Mouse (Mus musculus): ENCODE data around the gene Sco1.

Sco1 gene

GRCm38 (mm10) chr11:67100169-67100568 lies 47.7 kb downstream of the Sco1 start:
- in situ Hi-C loops (cut with MboI; ENCODE audit: low pct_unique_long_range_greater_than_20kb in 1 of 2, low sequenced_read_pairs in 2 of 2, unreplicated experiment in 1 of 2): loop anchor here in 1 of 2 experiments (25.0 kb wide), 1 partner anchor 537 kb away; no protein-coding TSS in a partner anchor

GRCm38 (mm10) chr11:67101713-67102112 lies 49.2 kb downstream of the Sco1 start:
- in situ Hi-C loops (cut with MboI; ENCODE audit: low pct_unique_long_range_greater_than_20kb in 1 of 2, low sequenced_read_pairs in 2 of 2, unreplicated experiment in 1 of 2): loop anchor here in 1 of 2 experiments (25.0 kb wide), 1 partner anchor 536 kb away; no protein-coding TSS in a partner anchor

DNA sequence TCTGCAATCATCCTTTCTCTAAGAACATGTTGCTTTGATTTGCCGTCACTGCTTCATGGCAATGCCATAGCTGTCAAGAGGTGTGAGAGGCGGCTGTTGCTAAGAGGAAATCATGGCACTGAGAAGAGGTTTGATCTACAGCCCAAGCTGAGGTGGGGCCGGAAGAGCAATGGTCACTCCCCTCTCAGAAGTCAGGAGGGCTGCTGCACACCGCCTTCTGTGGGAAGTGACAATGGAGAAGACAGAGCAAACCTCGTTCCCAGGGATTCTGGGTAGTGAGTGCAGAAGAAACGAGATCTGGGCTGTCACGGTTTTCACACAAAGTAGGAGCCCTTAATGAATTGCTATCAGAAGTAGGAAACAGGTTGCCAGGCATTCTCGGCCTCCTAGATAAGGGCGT lies 50.8 kb downstream of the Sco1 start:
- in situ Hi-C loops (cut with MboI; ENCODE audit: low pct_unique_long_range_greater_than_20kb in 1 of 2, low sequenced_read_pairs in 2 of 2, unreplicated experiment in 1 of 2): loop anchor here in 1 of 2 experiments (25.0 kb wide), 1 partner anchor 534 kb away; no protein-coding TSS in a partner anchor

GRCm38 (mm10) chr11:67104242-67104641 lies 51.8 kb downstream of the Sco1 start:
- in situ Hi-C loops (cut with MboI; ENCODE audit: low pct_unique_long_range_greater_than_20kb in 1 of 2, low sequenced_read_pairs in 2 of 2, unreplicated experiment in 1 of 2): loop anchor here in 1 of 2 experiments (25.0 kb wide), 1 partner anchor 533 kb away; no protein-coding TSS in a partner anchor

DNA sequence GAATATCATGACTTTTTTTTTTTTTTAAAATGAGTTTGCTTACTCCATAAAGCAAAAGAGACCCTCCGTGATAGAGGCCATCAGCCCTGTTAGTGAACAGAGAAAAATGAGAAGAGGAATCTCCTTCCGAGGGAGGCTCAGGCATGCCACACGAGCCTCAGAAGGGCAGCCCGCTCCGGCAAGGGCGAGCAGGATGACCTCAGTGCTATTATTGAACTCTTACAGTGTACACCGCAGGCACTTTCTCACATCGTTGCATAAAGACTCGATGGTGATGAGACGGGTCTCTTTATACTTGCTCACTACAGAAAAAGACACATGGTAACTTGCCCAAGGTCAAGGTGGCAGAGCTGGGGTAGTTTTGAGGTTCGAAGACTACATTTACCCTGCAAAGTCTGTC lies 52.2 kb downstream of the Sco1 start:
- in situ Hi-C loops (cut with MboI; ENCODE audit: low pct_unique_long_range_greater_than_20kb in 1 of 2, low sequenced_read_pairs in 2 of 2, unreplicated experiment in 1 of 2): loop anchor here in 1 of 2 experiments (25.0 kb wide), 1 partner anchor 533 kb away; no protein-coding TSS in a partner anchor

- in situ Hi-C loops (cut with MboI; ENCODE audit: low pct_unique_long_range_greater_than_20kb in 1 of 2, low sequenced_read_pairs in 2 of 2, unreplicated experiment in 1 of 2): loop anchor here in 1 of 2 experiments (25.0 kb wide), 1 partner anchor 532 kb away; no protein-coding TSS in a partner anchor
Observed at GRCm38 (mm10) chr11:67105689-67106088, 53.2 kb downstream of the Sco1 start.

DNA sequence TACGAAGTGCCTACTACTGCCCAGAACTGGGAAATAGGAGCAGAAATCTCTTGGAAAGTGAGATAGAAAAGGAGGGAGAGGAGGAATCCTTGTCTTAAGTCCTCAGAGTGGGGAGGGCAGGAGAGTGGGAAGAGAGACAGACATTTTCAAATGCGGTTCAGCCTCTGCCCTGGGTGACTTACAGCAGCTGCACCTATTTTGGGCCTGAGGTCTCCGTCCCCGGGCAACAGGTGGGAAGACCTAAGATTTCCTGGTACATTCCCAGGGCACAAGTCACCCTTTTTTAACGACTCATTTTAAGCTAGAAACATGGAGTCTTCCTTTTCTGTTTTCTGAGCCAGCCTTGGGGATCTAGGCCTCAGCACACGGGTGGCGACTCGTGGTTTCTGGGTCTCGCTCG lies 54.5 kb downstream of the Sco1 start:
- in situ Hi-C loops (cut with MboI; ENCODE audit: low pct_unique_long_range_greater_than_20kb in 1 of 2, low sequenced_read_pairs in 2 of 2, unreplicated experiment in 1 of 2): loop anchor here in 1 of 2 experiments (25.0 kb wide), 1 partner anchor 530 kb away; no protein-coding TSS in a partner anchor

- in situ Hi-C loops (cut with MboI; ENCODE audit: low pct_unique_long_range_greater_than_20kb in 1 of 2, low sequenced_read_pairs in 2 of 2, unreplicated experiment in 1 of 2): loop anchor here (5.0 to 25.0 kb wide), 4 partner anchors 237 to 534 kb away; no protein-coding TSS in a partner anchor
Observed at GRCm38 (mm10) chr11:67110168-67110948, 57.9 kb downstream of the Sco1 start.

GRCm38 (mm10) chr11:67112019-67112850 lies 59.8 kb downstream of the Sco1 start:
- in situ Hi-C loops (cut with MboI; ENCODE audit: low pct_unique_long_range_greater_than_20kb in 1 of 2, low sequenced_read_pairs in 2 of 2, unreplicated experiment in 1 of 2): loop anchor here (5.0 to 25.0 kb wide), 4 partner anchors 235 to 533 kb away; no protein-coding TSS in a partner anchor

- in situ Hi-C loops (cut with MboI; ENCODE audit: low pct_unique_long_range_greater_than_20kb in 1 of 2, low sequenced_read_pairs in 2 of 2, unreplicated experiment in 1 of 2): loop anchor here (5.0 to 25.0 kb wide), 4 partner anchors 234 to 532 kb away; no protein-coding TSS in a partner anchor
Observed at GRCm38 (mm10) chr11:67112851-67113202, 60.4 kb downstream of the Sco1 start.

DNA sequence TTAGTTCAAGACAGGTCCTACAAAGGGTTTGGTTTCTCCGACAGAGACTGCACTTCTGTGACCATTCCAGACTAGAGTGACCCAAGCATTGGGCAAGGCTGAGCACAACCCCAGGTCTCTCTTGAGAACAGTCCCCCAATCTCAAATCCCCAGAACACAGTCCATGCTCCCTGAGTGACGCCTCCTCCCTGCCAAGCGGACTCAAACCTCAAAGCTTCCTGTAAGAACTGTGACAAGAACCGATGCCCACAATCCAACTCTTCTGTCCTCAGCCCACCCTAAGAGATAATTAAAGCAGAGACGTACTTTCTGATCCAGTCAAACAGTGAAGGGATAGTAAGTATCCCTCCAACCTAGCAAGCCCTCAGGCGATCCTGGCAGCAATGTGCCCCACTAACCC lies 60.9 kb downstream of the Sco1 start:
- in situ Hi-C loops (cut with MboI; ENCODE audit: low pct_unique_long_range_greater_than_20kb in 1 of 2, low sequenced_read_pairs in 2 of 2, unreplicated experiment in 1 of 2): loop anchor here (5.0 to 25.0 kb wide), 4 partner anchors 234 to 531 kb away; no protein-coding TSS in a partner anchor

- in situ Hi-C loops (cut with MboI; ENCODE audit: low pct_unique_long_range_greater_than_20kb in 1 of 2, low sequenced_read_pairs in 2 of 2, unreplicated experiment in 1 of 2): loop anchor here (5.0 to 25.0 kb wide), 4 partner anchors 233 to 531 kb away; no protein-coding TSS in a partner anchor
Observed at GRCm38 (mm10) chr11:67114261-67114660, 61.8 kb downstream of the Sco1 start.

- in situ Hi-C loops (cut with MboI; ENCODE audit: low pct_unique_long_range_greater_than_20kb in 1 of 2, low sequenced_read_pairs in 2 of 2, unreplicated experiment in 1 of 2): loop anchor here (5.0 to 25.0 kb wide), 4 partner anchors 232 to 530 kb away; no protein-coding TSS in a partner anchor
Observed at GRCm38 (mm10) chr11:67114901-67115300, 62.4 kb downstream of the Sco1 start.

Data from mouse embryonic stem cell (cell line).